Mouse (Mus musculus) neural tube, embryonic 15.5 days (tissue): ENCODE results near the gene Acan. TPM values are rescaled to one million over a fixed set of nuclear protein-coding genes. Genes with fewer than 3 reads are reported as not detected.

Experiments used
- ATAC-seq: fragments of 200-750 bp; cut with Nextera tagmentation; 2 replicates; pipeline ENCODE4 v1.8.0; 2017; ENCODE audit warnings: mild to moderate bottlenecking, moderate TSS enrichment, moderate library complexity; ENCODE audit not compliant: low FRiP score
- H3K27ac ChIP-seq: fragments of 300-500 bp; sonication (generic); replicated peaks from 2 replicates; pipeline ENCODE4 v1.5.1; 2015; ENCODE audit warnings: mild to moderate bottlenecking, inconsistent platforms
- H3K27me3 ChIP-seq: fragments of 300-500 bp; sonication (generic); replicated peaks from 2 replicates; pipeline ENCODE4 v1.6.1; 2015; ENCODE audit warnings: inconsistent platforms
- H3K36me3 ChIP-seq: fragments of 300-500 bp; sonication (generic); 2 replicates; pipeline ENCODE4 v1.6.1; 2015; ENCODE audit warnings: inconsistent platforms
- H3K4me1 ChIP-seq: fragments of 300-500 bp; sonication (generic); 2 replicates; pipeline ENCODE4 v1.6.1; 2015; ENCODE audit warnings: inconsistent platforms
- H3K4me2 ChIP-seq: fragments of 300-500 bp; sonication (generic); 2 replicates; pipeline ENCODE4 v1.6.1; 2015; ENCODE audit warnings: inconsistent platforms, mild to moderate bottlenecking, moderate library complexity
- H3K4me3 ChIP-seq: fragments of 300-500 bp; sonication (generic); replicated peaks from 2 replicates; pipeline ENCODE4 v1.5.1; 2015; ENCODE audit warnings: mild to moderate bottlenecking, inconsistent platforms
- H3K9ac ChIP-seq: fragments of 300-500 bp; sonication (generic); replicated peaks from 2 replicates; pipeline ENCODE4 v1.6.1; 2015; ENCODE audit warnings: mild to moderate bottlenecking, inconsistent platforms
- H3K9me3 ChIP-seq: fragments of 300-500 bp; sonication (generic); replicated peaks from 2 replicates; pipeline ENCODE4 v1.6.1; 2016; ENCODE audit warnings: inconsistent platforms
- WGBS: fragments of 180-500 bp; shearing (Covaris S2); methylation state at CpG from one replicate; pipeline ENCODE4 v1.1.7; 2015; ENCODE audit warnings: mixed read lengths; 5-methylcytosine and 5-hydroxymethylcytosine counted together
- polyA plus RNA-seq: library from polyadenylated mRNA; unstranded; fragments of >200 nt; fragmentation: Nextera tagmentation; extraction: Ambion mirVana; gene quantifications from 2 replicates; pipeline ENCODE4 v1.2.1, GENCODE M21; 2015

Acan gene
- polyA plus RNA-seq, 1 experiment from 2014 or later, result 2.6 TPM

DNA sequence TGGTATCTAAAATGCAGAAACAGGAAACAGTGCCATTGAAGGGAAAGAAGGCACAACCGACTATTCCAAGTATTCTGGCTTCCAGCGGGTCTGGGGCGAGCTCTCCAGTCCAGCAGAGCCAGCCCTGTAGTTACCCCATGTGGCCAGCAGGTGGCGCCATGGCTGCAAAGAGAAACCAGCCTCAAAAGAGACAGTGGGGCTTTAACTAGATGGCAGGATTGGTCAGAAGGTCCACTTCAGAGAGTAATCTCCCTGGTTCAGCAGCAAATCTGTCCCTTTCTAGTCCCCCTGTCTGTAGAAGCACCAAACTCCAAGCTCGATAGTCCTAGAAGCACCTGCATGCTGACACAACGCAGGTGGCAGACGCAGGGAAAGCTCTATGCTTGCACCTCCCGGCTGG, 87.6 kb downstream of the Acan start:
- Histone ChIP-seq H3K4me3 (no peak overlapping the region), H3K27ac (no peak overlapping the region), H3K4me2 (no peak overlapping the region), H3K27me3 (no peaks in the 10 kb centered on the region), H3K36me3 (no peaks in the 10 kb centered on the region), H3K9ac (no peak overlapping the region), H3K9me3 (no peaks in the 10 kb centered on the region), H3K4me1 (no peaks in the 10 kb centered on the region; the same call in 1 of the 2 replicates)
- WGBS, result 35% methylated on average over 8 of the region's 8 CpGs
- ATAC-seq, result no peak

DNA sequence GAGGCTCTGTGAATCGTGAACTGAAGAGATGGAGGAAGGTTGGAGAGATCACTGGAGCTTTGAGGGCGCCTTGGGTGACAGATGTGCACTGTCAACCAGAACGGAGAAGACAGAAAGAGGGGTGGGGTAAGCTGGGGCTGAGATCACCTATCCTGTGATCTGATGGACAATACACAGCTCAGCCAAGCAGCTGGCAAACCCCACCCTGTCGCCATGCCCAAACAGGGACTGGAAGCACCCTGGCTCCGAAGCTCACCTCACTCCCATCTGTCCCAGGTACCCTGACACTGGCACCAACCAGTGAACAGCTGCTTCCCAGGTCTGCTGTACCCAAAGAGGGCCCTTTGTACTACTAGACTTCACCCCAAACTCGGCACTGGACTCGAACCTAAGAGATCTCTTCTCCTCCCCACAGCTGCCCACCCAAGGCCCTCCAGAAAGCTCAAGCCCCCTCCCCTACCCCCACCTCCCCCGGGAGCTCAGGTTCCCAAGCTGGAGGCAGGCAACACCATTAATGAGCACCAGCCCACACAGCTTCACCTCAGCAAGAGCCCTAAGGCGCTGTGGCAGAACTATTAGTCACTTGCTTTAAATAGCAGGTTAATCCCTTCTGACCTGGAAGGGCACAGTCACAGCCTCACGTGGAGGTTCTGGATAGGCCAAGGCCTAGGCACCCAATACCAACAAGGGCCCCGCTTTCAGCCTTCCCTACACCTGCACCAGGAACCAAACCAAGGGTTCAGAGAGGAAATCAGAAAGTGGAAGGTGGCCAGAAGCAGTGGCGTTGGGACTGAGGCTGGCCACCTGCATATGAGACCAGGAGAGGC, 93.9 kb downstream of the Acan start:
- H3K4me3 ChIP-seq, result peak overlapping the region; percentile 57

DNA sequence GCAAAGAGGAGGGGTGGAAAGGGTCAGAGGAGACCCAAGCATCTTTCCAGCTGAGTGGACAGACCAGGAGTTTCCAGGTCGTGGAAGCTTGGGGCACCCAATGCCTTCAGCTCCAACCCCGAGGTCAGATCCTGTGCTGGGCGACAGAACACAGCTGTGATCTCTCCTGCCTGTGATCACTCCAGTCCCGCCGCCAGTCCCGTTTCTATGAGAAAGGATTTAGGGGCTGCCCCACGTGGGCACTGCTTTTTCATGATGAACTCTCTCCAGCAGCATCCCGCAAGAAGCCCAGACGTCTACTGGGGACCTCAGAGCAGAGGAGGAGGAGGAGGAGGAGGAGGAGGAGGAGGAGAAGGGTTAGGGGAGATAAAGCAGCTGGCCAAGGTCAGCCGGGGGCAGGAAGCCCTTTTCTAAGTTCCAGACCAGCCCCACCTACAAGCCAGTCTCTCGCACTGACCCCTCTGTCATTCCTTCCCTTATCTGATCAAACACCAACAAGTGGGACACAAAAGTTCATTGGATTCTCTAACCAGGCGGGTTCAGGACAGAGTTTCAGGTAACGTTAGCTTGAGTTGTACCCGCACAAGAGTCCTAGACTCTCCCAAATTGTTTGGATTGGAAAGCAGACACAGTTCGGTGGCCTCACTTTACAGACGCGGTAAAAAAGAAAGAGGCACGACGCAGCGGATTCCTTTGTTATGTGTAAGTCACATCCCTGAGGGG, 94.8 kb downstream of the Acan start:
- peak; percentile 13 for ATAC-seq

More for the DNA sequence above, 93.9 kb downstream of the Acan start:
- Histone ChIP-seq H3K4me1 (peaks cover 20% of the 10 kb centered on the region), H3K36me3 (no peaks in the 10 kb centered on the region), H3K9ac (no peak overlapping the region), H3K4me2 (peak overlapping the region; percentile 93), H3K9me3 (no peaks in the 10 kb centered on the region), H3K27ac (no peak overlapping the region), H3K27me3 (0 out of 2 replicates have a peak, but pooled peaks cover 7% of the 10 kb centered on the region)
- no peak for ATAC-seq
- WGBS, result 61% methylated on average over 12 of the region's 12 CpGs

GRCm38 (mm10) chr7:79148711-79149266, 95.5 kb downstream of the Acan start, which contains the start of gene Mfge8:
TSS of gene Mfge8 (minus strand) at chr7:79149060.
- Histone ChIP-seq H3K27ac (no peak within 1 kb of the TSS), H3K4me2 (peak within 1 kb of the TSS; percentile 93), H3K4me3 (peak within 1 kb of the TSS; percentile 57), H3K36me3 (no peaks in the 10 kb centered on the region), H3K27me3 (0 out of 2 replicates have a peak, but pooled peaks cover 7% of the 10 kb centered on the region), H3K9ac (peak within 1 kb of the TSS; percentile 47), H3K4me1 (peaks cover 20% of the 10 kb centered on the region), H3K9me3 (no peaks in the 10 kb centered on the region)
- peak; percentile 92 for ATAC-seq
- under 1% methylated on average over 39 of the region's 39 CpGs for WGBS

More for the DNA sequence above, 94.8 kb downstream of the Acan start:
- Histone ChIP-seq H3K4me1 (peaks cover 20% of the 10 kb centered on the region), H3K9ac (peak overlapping the region; percentile 47; the same call in 1 of the 2 replicates), H3K27me3 (0 out of 2 replicates have a peak, but pooled peaks cover 7% of the 10 kb centered on the region), H3K9me3 (no peaks in the 10 kb centered on the region), H3K4me2 (peak overlapping the region; percentile 93), H3K27ac (no peak overlapping the region), H3K36me3 (no peaks in the 10 kb centered on the region), H3K4me3 (peak overlapping the region; percentile 57)
- 1% methylated on average over 20 of the region's 20 CpGs for WGBS

- WGBS, result 58% methylated on average over 6 of the region's 6 CpGs
- H3K9me3 ChIP-seq, result no peaks in the 10 kb centered on the region
- H3K4me3 ChIP-seq, result no peak overlapping the region
- H3K27ac ChIP-seq, result no peak overlapping the region
- H3K27me3 ChIP-seq, result 0 out of 2 replicates have a peak, but pooled peaks cover 7% of the 10 kb centered on the region
- peaks cover 20% of the 10 kb centered on the region for H3K4me1 ChIP-seq
- H3K36me3 ChIP-seq, result no peaks in the 10 kb centered on the region
- no peak for ATAC-seq
- H3K4me2 ChIP-seq, result peak overlapping the region; percentile 93
- H3K9ac ChIP-seq, result no peak overlapping the region
These were observed 96.2 kb downstream of the Acan start for GRCm38 (mm10) chr7:79149522-79149921.

DNA sequence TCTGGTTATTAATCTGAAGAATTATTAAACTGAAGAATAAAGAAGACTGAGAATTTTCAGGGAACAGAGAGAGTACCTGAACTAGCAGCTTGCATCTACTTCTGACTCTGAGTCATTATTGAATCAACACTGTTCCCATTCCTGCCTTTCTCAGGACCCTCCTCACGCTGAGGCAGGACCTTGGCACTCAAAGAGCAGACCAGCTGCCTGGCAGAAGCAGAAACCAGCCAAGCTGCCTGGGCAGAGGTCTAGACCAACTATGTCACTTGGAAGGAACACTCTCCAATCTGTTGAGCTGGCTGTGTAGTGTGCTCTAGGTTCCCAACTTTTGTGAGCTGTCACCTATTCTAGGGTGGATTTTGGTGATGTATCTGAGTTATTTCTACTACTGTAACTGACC, 106.1 kb downstream of the Acan start:
- Histone ChIP-seq H3K27me3 (no peaks in the 10 kb centered on the region), H3K4me2 (no peak overlapping the region), H3K9ac (no peak overlapping the region), H3K36me3 (no peaks in the 10 kb centered on the region), H3K9me3 (no peaks in the 10 kb centered on the region), H3K4me3 (no peak overlapping the region), H3K27ac (no peak overlapping the region), H3K4me1 (no peaks in the 10 kb centered on the region)
- 65% methylated on average over 1 of the region's 1 CpGs for WGBS
- no peak for ATAC-seq

Other genes with a start within 250 kb of the Acan start
- gene Det1, start 206.2 kb upstream of the Acan start, polyA plus RNA-seq, result 12.6 and 13.5 TPM in 2 replicates
- 55.7 and 58.6 TPM in 2 replicates for gene Aen, start 157.6 kb upstream of the Acan start, polyA plus RNA-seq
- gene Isg20, start 140.1 kb upstream of the Acan start, polyA plus RNA-seq, result 1.3 and 10.5 TPM in 2 replicates
- gene Hapln3, start 77.5 kb downstream of the Acan start, polyA plus RNA-seq, result 2.5 and 2.8 TPM in 2 replicates
- gene Mfge8, start 95.6 kb downstream of the Acan start, polyA plus RNA-seq, result 132 and 151 TPM in 2 replicates
- gene Abhd2, start 219.7 kb downstream of the Acan start, polyA plus RNA-seq, result 15.6 TPM in 2 replicates